25 mouse cellular contexts compared by ENCODE assay signal in the genomic region with DNA sequence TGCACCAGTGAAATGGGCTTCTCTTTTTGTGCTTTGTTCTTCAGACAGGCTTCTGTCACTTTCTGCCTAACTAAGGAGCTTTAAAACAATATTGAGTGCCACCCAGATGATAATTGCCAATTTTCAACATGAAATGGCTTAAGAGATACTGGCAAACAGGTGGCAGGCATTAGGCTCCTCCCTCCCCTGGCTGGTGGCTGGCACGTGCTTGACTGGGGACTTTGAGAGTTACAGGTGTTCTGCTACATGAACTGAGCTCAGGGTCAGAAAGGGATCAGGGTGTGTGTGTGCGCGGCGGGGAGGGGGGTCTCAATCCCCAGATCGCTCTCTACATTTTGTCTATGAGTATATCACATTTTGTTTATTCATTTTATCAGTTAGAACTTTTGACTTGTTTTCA.
DNase-seq lines count a peak whose midpoint lies in the region; ATAC-seq lines count a peak whose summit lies in the region.
"Had no signal": no experiment of that assay in that cellular context is flagged by ENCODE, and none has a peak within 500 bp of the region (broad histone marks: within the 10 kb centered on the region; RNA-seq: fewer than 3 reads in every experiment).

No protein-coding gene starts in this region.

- peaks cover 13% of the 10 kb centered on the region for H3K27me3 ChIP-seq in midbrain, embryonic 11.5 days (ENCODE audit: control insufficient read depth, insufficient read depth, low read length)
- H3K27me3 ChIP-seq in midbrain, embryonic 13.5 days, result peaks cover 26% of the 10 kb centered on the region
- H3K27me3 ChIP-seq in splenic B cell, adult 2 months (ENCODE audit: control insufficient read depth, insufficient read depth, low read length, poor library complexity, severe bottlenecking), result no peaks in the 10 kb centered on the region
- H3K27me3 ChIP-seq: heart, embryonic 15.5 days had no signal

- H3K9me3 ChIP-seq in midbrain, embryonic 11.5 days (ENCODE audit: control insufficient read depth, low read length), result no peaks in the 10 kb centered on the region
- H3K9me3 ChIP-seq in midbrain, embryonic 13.5 days, result no peaks in the 10 kb centered on the region
- H3K9me3 ChIP-seq: forebrain, embryonic 10.5 days; forebrain, embryonic 13.5 days; heart, embryonic 12.5 days; heart, embryonic 15.5 days; hindbrain, embryonic 10.5 days; hindbrain, embryonic 13.5 days had no signal

- no peak overlapping the region for H3K27ac ChIP-seq in midbrain, embryonic 11.5 days (ENCODE audit: low read depth, low read length)
- H3K27ac ChIP-seq in midbrain, embryonic 13.5 days, result no peak overlapping the region
- H3K27ac ChIP-seq: forebrain, embryonic 10.5 days; forebrain, embryonic 13.5 days; heart, embryonic 15.5 days; hindbrain, embryonic 13.5 days had no signal

- H3K4me1 ChIP-seq in midbrain, embryonic 11.5 days (ENCODE audit: control insufficient read depth, insufficient read depth, low read length), result peaks cover 30% of the 10 kb centered on the region
- H3K4me1 ChIP-seq in midbrain, embryonic 13.5 days (replicated peaks), result peaks cover 37% of the 10 kb centered on the region

- DNase-seq in midbrain, embryonic 11.5 days (ENCODE audit: low spot score, missing footprints), result peak; percentile 79
- peak; percentile 16 for DNase-seq in splenic B cell, adult 2 months (ENCODE audit: low read depth, low spot score)
- DNase-seq in thymus, postnatal 10 days (ENCODE audit: low spot score in 2 of 2), result peak; percentile 54 to 69
- peak; percentile 46 to 75 for DNase-seq in thymus, postnatal 36 days
- DNase-seq in kidney, adult 11 months, result no peak
- DNase-seq in urinary bladder, postnatal 25 days (ENCODE audit: low spot score), result no peak
- DNase-seq in layer of hippocampus, postnatal 10 days (ENCODE audit: low spot score in 2 of 2), result no peak
- DNase-seq: adrenal gland, adult 8-10 months; adrenal gland, postnatal 25 days; cerebellum, adult 11-12 months; cerebellum, adult 8-10 months; cerebellum, postnatal 14 days; gastrocnemius, postnatal 25 days; heart, adult 18-20 months; heart, postnatal 10 days; heart, postnatal 36 days had no signal

- no peak overlapping the region for H3K4me3 ChIP-seq in midbrain, embryonic 11.5 days (ENCODE audit: low read depth, low read length)
- no peak overlapping the region for H3K4me3 ChIP-seq in midbrain, embryonic 13.5 days (replicated peaks)
- H3K4me3 ChIP-seq: forebrain, embryonic 10.5 days; forebrain, embryonic 13.5 days; heart, embryonic 12.5 days; heart, embryonic 15.5 days; hindbrain, embryonic 10.5 days; hindbrain, embryonic 13.5 days had no signal

- H3K36me3 ChIP-seq in midbrain, embryonic 11.5 days (ENCODE audit: control insufficient read depth, insufficient read depth, low read length), result no peaks in the 10 kb centered on the region
- no peaks in the 10 kb centered on the region for H3K36me3 ChIP-seq in midbrain, embryonic 13.5 days
- no peaks in the 10 kb centered on the region for H3K36me3 ChIP-seq in splenic B cell, adult 2 months (ENCODE audit: control insufficient read depth, insufficient read depth, low read length, poor library complexity, severe bottlenecking)
- H3K36me3 ChIP-seq: forebrain, embryonic 10.5 days; heart, embryonic 12.5 days; heart, embryonic 15.5 days; hindbrain, embryonic 10.5 days; hindbrain, embryonic 13.5 days had no signal

- no peak for ATAC-seq in midbrain, embryonic 11.5 days (ENCODE audit: low FRiP score)
- ATAC-seq in midbrain, embryonic 13.5 days, result no peak
- ATAC-seq: activated CD4-positive, CD25-positive, alpha-beta regulatory T cell, adult 4 months; forebrain, embryonic 13.5 days; forebrain, embryonic 16.5 days had no signal

- WGBS in midbrain, embryonic 11.5 days, result 78% methylated on average over 5 of the region's 5 CpGs
- WGBS in midbrain, embryonic 13.5 days, result 75% methylated on average over 5 of the region's 5 CpGs

- no peak overlapping the region for H3K4me2 ChIP-seq in midbrain, embryonic 11.5 days
- H3K4me2 ChIP-seq in midbrain, embryonic 13.5 days (replicated peaks), result no peak overlapping the region
- H3K4me2 ChIP-seq: forebrain, embryonic 13.5 days; heart, embryonic 12.5 days; heart, embryonic 15.5 days; hindbrain, embryonic 13.5 days had no signal

- no peak overlapping the region for H3K9ac ChIP-seq in midbrain, embryonic 11.5 days (ENCODE audit: low read length)
- H3K9ac ChIP-seq in midbrain, embryonic 13.5 days (replicated peaks), result no peak overlapping the region
- H3K9ac ChIP-seq: forebrain, embryonic 13.5 days; heart, embryonic 12.5 days; heart, embryonic 15.5 days; hindbrain, embryonic 13.5 days had no signal

Comparison
In these comparisons a context has a peak if more than half of its experiments do, and no peak if none do; other contexts are left out.
1. DNase-seq: peak in midbrain, embryonic 11.5 days (single experiment), splenic B cell, adult 2 months (single experiment), thymus, postnatal 10 days (2 of 2) and thymus, postnatal 36 days (2 of 2); none in kidney, adult 11 months (single experiment), urinary bladder, postnatal 25 days (single experiment) and layer of hippocampus, postnatal 10 days (0 of 2).